Mouse (Mus musculus) CH12.LX (cell line): ENCODE measurements around the gene Gucy2c. TPM values are rescaled to one million over a fixed set of nuclear protein-coding genes. Genes with fewer than 3 reads are reported as not detected.

Source experiments
- DNase-seq: peaks from one replicate; pipeline ENCODE4 v3.0.0-alpha.2; 2013; ENCODE audit errors: extremely low read depth
- H3K27ac ChIP-seq: 2 replicates; pipeline ENCODE4 v1.5.1; 2012; ENCODE audit warnings: low read depth, mild to moderate bottlenecking, control low read depth, moderate library complexity; ENCODE audit not compliant: insufficient read depth
- H3K27me3 ChIP-seq: replicated peaks from 2 replicates; pipeline ENCODE3; 2012; ENCODE audit warnings: inconsistent platforms
- H3K36me3 ChIP-seq, 2 experiments: replicated peaks in 1 of 2; 2 replicates each; pipeline versions ENCODE3 to v1.6.1; 2012; ENCODE audit warnings: inconsistent platforms in 1 of 2, low read length in 1 of 2, mild to moderate bottlenecking in 1 of 2, mixed read lengths in 1 of 2, moderate library complexity in 1 of 2; ENCODE audit not compliant: control insufficient read depth in 1 of 2, insufficient read depth in 1 of 2
- H3K4me1 ChIP-seq, 2 experiments: 2 replicates each; pipeline ENCODE4 v1.6.1; 2012; ENCODE audit warnings: inconsistent platforms in 1 of 2, moderate library complexity in 1 of 2; ENCODE audit not compliant: insufficient read depth in 2 of 2, control insufficient read depth in 1 of 2
- H3K4me2 ChIP-seq: 2 replicates; pipeline ENCODE4 v1.6.1; 2012; ENCODE audit warnings: low read depth, mild to moderate bottlenecking, control low read depth; ENCODE audit not compliant: poor library complexity, insufficient read depth, severe bottlenecking
- H3K4me3 ChIP-seq, 3 experiments: fragments of 150-350 bp in 1 of 3; sonication (generic) in 1 of 3; replicated peaks in 1 of 3; 2 replicates each; pipeline versions ENCODE3 to v1.5.1; 2011 to 2012; ENCODE audit warnings: low read depth in 2 of 3, low read length in 2 of 3, mild to moderate bottlenecking in 2 of 3, moderate library complexity in 2 of 3, control low read depth in 1 of 3, improper control_type of control experiment in 1 of 3, inconsistent platforms in 1 of 3, mixed read lengths in 1 of 3; ENCODE audit not compliant: poor library complexity in 1 of 3
- H3K79me2 ChIP-seq: replicated peaks from 2 replicates; pipeline ENCODE4 v1.6.1; 2012; ENCODE audit warnings: mild to moderate bottlenecking, moderate library complexity; ENCODE audit not compliant: control insufficient read depth, poor library complexity, insufficient read depth, severe bottlenecking; ENCODE audit errors: extremely low read depth
- H3K9ac ChIP-seq: 2 replicates; pipeline ENCODE4 v1.6.1; 2012; ENCODE audit warnings: low read depth, mild to moderate bottlenecking, control low read depth, moderate library complexity; ENCODE audit not compliant: insufficient read depth
- H3K9me3 ChIP-seq: replicated peaks from 2 replicates; pipeline ENCODE3; 2012; ENCODE audit warnings: low read length, inconsistent platforms, mixed read lengths
- BHLHE40 ChIP-seq: IDR thresholded peaks from 2 replicates; pipeline ENCODE4 v1.6.1; 2011; ENCODE audit warnings: mild to moderate bottlenecking, low read depth, low read length, improper control_type of control experiment
- ETS1 ChIP-seq: conservative IDR thresholded peaks from 2 replicates; pipeline ENCODE4 v1.6.1; 2012; ENCODE audit warnings: low read depth, mild to moderate bottlenecking, inconsistent platforms, low read length, improper control_type of control experiment, moderate library complexity
- GABPA ChIP-seq: IDR thresholded peaks from 2 replicates; pipeline ENCODE4 v1.6.1; 2012; ENCODE audit warnings: low read depth, low read length, improper control_type of control experiment, inconsistent platforms; ENCODE audit not compliant: insufficient replicate concordance
- HCFC1 ChIP-seq: IDR thresholded peaks from 2 replicates; pipeline ENCODE4 v1.6.1; 2012; ENCODE audit warnings: low read depth, mild to moderate bottlenecking, inconsistent platforms, low read length, improper control_type of control experiment
- IRF4 ChIP-seq: IDR thresholded peaks from 2 replicates; pipeline ENCODE4 v1.6.1; 2014; ENCODE audit warnings: low read depth, mild to moderate bottlenecking, inconsistent platforms, low read length, improper control_type of control experiment
- JUND ChIP-seq: conservative IDR thresholded peaks from 2 replicates; pipeline ENCODE4 v1.6.1; 2011; ENCODE audit warnings: low read depth, low read length, improper control_type of control experiment
- KAT2A ChIP-seq: IDR thresholded peaks from 2 replicates; pipeline ENCODE4 v1.6.1; 2012; ENCODE audit warnings: low read length, improper control_type of control experiment, inconsistent platforms; ENCODE audit not compliant: insufficient replicate concordance
- MAFK ChIP-seq: IDR thresholded peaks from 2 replicates; pipeline ENCODE4 v1.6.1; 2011; ENCODE audit warnings: low read length, improper control_type of control experiment; ENCODE audit not compliant: insufficient replicate concordance
- MAX ChIP-seq: IDR thresholded peaks from 2 replicates; pipeline ENCODE4 v1.6.1; 2011; ENCODE audit warnings: low read length, improper control_type of control experiment
- MAZ ChIP-seq: IDR thresholded peaks from 2 replicates; pipeline ENCODE4 v1.6.1; 2012; ENCODE audit warnings: low read depth, mild to moderate bottlenecking, inconsistent platforms, low read length, improper control_type of control experiment, moderate library complexity
- MEF2A ChIP-seq: IDR thresholded peaks from 2 replicates; pipeline ENCODE4 v1.6.1; 2014; ENCODE audit warnings: low read depth, mild to moderate bottlenecking, inconsistent platforms, low read length, improper control_type of control experiment, borderline replicate concordance
- MXI1 ChIP-seq: IDR thresholded peaks from 2 replicates; pipeline ENCODE4 v1.6.1; 2011; ENCODE audit warnings: mild to moderate bottlenecking, low read depth, low read length, improper control_type of control experiment
- MYC ChIP-seq: IDR thresholded peaks from 2 replicates; pipeline ENCODE4 v1.6.1; 2011; ENCODE audit warnings: low read depth, mild to moderate bottlenecking, improper control_type of control experiment, low read length
- PAX5 ChIP-seq: IDR thresholded peaks from 2 replicates; pipeline ENCODE4 v1.6.1; 2012; ENCODE audit warnings: low read length, inconsistent platforms, mixed read lengths
- POLR2A ChIP-seq: IDR thresholded peaks from 2 replicates; pipeline ENCODE4 v1.6.1; 2011; ENCODE audit warnings: low read depth, mild to moderate bottlenecking, improper control_type of control experiment, low read length
- TBP ChIP-seq: conservative IDR thresholded peaks from 2 replicates; pipeline ENCODE4 v1.6.1; 2011; ENCODE audit warnings: low read depth, low read length, improper control_type of control experiment
- TCF12 ChIP-seq: IDR thresholded peaks from 2 replicates; pipeline ENCODE4 v1.6.1; 2014; ENCODE audit warnings: low read depth, mild to moderate bottlenecking, inconsistent platforms, low read length, improper control_type of control experiment
- USF1 ChIP-seq: IDR thresholded peaks from 2 replicates; pipeline ENCODE4 v1.6.1; 2014; ENCODE audit warnings: low read depth, mild to moderate bottlenecking, inconsistent platforms, low read length, improper control_type of control experiment
- ZKSCAN1 ChIP-seq: IDR thresholded peaks from 2 replicates; pipeline ENCODE4 v1.6.1; 2012; ENCODE audit warnings: low read depth, inconsistent platforms, low read length, improper control_type of control experiment, borderline replicate concordance
- ZNF384 ChIP-seq: IDR thresholded peaks from 2 replicates; pipeline ENCODE4 v1.6.1; 2012; ENCODE audit warnings: low read depth, low read length, improper control_type of control experiment, inconsistent platforms
- dilution Hi-C: fragments of 300-500 bp; cut with MboI; formaldehyde crosslinking; loops from 2 replicates; pipeline ENCODE4 v1.14.3; 2020; ENCODE audit warnings: low sequenced_read_pairs; ENCODE audit not compliant: extremely low pct_unique_long_range_greater_than_20kb, extremely low pct_ligation_motif_present
- in situ Hi-C: fragments of 300-500 bp; cut with MboI; formaldehyde crosslinking; loops from 3 replicates; pipeline ENCODE4 v1.14.3; 2019; ENCODE audit warnings: low sequenced_read_pairs, low pct_ligation_motif_present, low pct_unique_long_range_greater_than_20kb, mixed read lengths
- polyA plus RNA-seq: library from polyadenylated mRNA; unstranded; fragments of >175 nt; gene quantifications from 2 replicates; pipeline ENCODE4 v1.2.1, GENCODE M21; 2012; ENCODE audit warnings: low read depth; ENCODE audit not compliant: insufficient read length
- total RNA-seq, 2 experiments: library from RNA; depleted of rRNA; stranded (reverse); fragments of 300-350 nt in 1 of 2; fragments of >200 nt in 1 of 2; gene quantifications; 2 replicates each; pipeline ENCODE4 v1.2.3; 2012 to 2014

Gucy2c gene
- total and polyA plus RNA-seq, 3 experiments = 0.08 to 0.13 (median 0.10) TPM

DNA sequence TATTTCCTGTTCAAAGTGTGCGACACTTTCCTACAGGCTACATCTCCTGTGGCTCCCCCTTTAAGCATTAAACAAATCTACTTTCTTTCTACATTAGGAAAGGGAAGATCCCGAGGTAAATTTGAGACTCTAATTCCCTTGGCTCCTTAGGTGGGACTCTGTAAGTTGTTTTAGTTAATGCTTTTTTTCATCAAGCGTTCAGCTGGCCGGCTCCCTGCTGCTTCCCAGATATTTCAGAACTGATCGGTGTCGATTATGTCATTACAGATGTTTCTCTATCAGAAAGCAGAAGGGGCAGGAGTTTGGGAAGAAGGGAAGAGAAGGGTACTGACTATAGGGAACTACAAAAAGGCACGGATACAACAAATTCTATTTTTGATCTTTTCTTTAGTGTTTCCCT, 45.6 kb upstream of the Gucy2c start:
- Histone ChIP-seq H3K4me2 (peak overlapping the region; percentile 96), H3K9me3 (no peaks in the 10 kb centered on the region), H3K4me3 (peak overlapping the region; percentile 84 to 93 (median 91)), H3K9ac (peak overlapping the region; percentile 91), H3K79me2 (peaks cover 40% of the 10 kb centered on the region), H3K27me3 (no peaks in the 10 kb centered on the region), H3K27ac (no peak overlapping the region), H3K36me3 (peaks cover 21 to 32% of the 10 kb centered on the region in 2 experiments), H3K4me1 (peaks cover 3 to 39% of the 10 kb centered on the region in 2 experiments; a peak in 3 of 4 replicates)
- no peak for DNase-seq
- dilution Hi-C loops (no loop called here), in situ Hi-C loops (no loop called here)
- TF ChIP-seq ZKSCAN1 (no peak), TCF12 (no peak), JUND (no peak), USF1 (no peak), PAX5 (no peak), BHLHE40 (no peak), GABPA (no peak), ETS1 (no peak), MAZ (no peak), HCFC1 (no peak), POLR2A (no peak), MEF2A (no peak), MAX (no peak), ZNF384 (no peak), KAT2A (no peak), IRF4 (no peak), MYC (no peak), MAFK (no peak), TBP (no peak)

DNA sequence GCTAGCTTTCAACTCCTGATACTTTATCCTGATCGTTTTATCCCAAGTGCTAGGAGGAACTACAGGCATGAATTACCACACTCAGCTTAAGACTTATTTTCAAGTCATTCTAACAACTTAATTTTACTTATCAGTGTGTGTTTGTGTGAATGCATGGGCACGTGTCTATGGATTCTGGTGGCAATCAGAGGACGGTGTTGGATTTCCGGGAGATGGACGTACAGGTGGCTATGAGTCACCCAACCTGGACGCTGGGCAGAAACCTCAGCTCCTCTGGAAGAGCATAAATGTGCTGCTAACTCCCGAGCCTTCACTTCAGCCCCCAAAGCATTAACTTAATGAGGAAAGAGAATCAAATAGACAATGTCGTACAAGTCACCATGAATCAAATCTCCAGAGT, 43.4 kb upstream of the Gucy2c start:
- no peak for DNase-seq
- H3K36me3 ChIP-seq = peaks cover 41 to 53% of the 10 kb centered on the region in 2 experiments
- in situ Hi-C loops = no loop called here
- no peak overlapping the region for H3K9ac ChIP-seq
- H3K4me2 ChIP-seq = no peak overlapping the region
- H3K27ac ChIP-seq = no peak overlapping the region
- peaks cover 39% of the 10 kb centered on the region for H3K79me2 ChIP-seq
- no peak overlapping the region for H3K4me3 ChIP-seq
- H3K9me3 ChIP-seq = no peaks in the 10 kb centered on the region
- dilution Hi-C loops = no loop called here
- no peaks in the 10 kb centered on the region for H3K27me3 ChIP-seq
- TF ChIP-seq ZNF384 (no peak), MXI1 (no peak)
- H3K4me1 ChIP-seq = peaks cover 3 to 29% of the 10 kb centered on the region in 2 experiments; a peak in 3 of 4 replicates
